Mouse (Mus musculus): ENCODE data around the gene Wars2. TPM values are rescaled to one million over a fixed set of nuclear protein-coding genes. Genes with fewer than 3 reads are reported as not detected.

The Wars2 gene
- polyA plus RNA-seq, 1 experiment from 2014 or later, result 2.9 TPM

DNA sequence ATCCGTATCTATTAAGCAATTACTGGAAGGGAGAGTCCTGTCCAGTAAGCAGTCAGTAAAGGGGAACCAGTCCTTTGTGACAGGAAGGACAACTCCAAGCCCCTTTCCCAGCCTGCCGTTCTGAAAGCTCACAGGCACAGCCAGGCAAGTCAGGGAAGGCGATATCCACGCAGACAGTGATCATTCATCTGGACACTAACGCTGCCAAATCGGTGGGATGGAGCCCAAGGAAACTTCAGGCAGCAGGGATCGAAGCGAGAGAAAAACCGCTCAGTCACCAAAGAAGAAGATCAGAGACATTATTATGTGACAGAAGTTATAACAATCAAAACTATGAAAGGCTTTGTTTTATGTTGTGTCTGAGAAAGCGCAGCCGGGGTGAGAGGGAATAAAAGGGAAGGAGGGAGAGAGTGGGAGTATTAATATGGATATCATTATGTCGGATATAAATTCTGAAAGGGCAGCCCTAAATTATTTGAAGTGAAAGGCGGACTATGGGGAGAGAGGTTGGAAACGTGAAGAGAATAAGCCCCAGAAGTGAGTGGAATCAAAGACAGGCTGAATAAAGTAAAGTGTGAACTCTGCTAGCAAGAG lies 70.3 kb downstream of the Wars2 start:
- 63% methylated on average over 14 of the region's 14 CpGs for WGBS
- no peak overlapping the region for H3K9ac ChIP-seq (ENCODE audit: low read depth, low read length)

DNA sequence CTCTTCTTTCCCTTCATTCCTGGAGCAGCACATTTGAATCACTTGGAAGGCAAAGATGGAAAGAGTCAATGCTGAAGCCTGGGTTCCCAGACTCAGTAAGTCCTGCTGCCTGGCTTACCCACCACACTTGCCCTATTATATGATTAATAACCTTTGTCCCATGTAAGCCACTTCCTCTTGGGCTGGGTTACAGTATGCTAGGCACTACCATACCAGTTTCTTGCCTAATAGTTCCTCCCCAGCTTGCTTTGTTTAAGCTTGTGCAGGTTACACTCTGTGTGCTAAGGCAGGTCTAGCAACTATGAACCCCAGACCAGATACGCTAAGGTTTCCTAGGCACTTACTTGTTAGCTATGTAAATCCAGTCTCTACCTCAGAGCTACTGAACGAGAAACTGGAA lies 86.9 kb downstream of the Wars2 start:
- Histone ChIP-seq H3K36me3 (ENCODE audit: control insufficient read depth, insufficient read depth) (no peaks in the 10 kb centered on the region), H3K9ac (ENCODE audit: low read depth, low read length) (no peak overlapping the region), H3K27me3 (replicated peaks; ENCODE audit: control insufficient read depth, insufficient read depth, low read length) (no peaks in the 10 kb centered on the region), H3K4me3 (ENCODE audit: low read depth, low read length) (no peak overlapping the region), H3K27ac (ENCODE audit: low read depth, low read length) (no peak overlapping the region), H3K9me3 (ENCODE audit: control insufficient read depth) (no peaks in the 10 kb centered on the region), H3K4me2 (replicated peaks; ENCODE audit: low read depth) (no peak overlapping the region), H3K4me1 (replicated peaks; ENCODE audit: control insufficient read depth, insufficient read depth, low read length) (no peaks in the 10 kb centered on the region)
- no peak for TF ChIP-seq CTCF (IDR thresholded peaks at IDR 0.05; ENCODE audit: low read depth)
- ATAC-seq, result peak; percentile 74
- 60% methylated on average over 2 of the region's 2 CpGs for WGBS

More for the DNA sequence above, 70.3 kb downstream of the Wars2 start:
- no peaks in the 10 kb centered on the region for H3K27me3 ChIP-seq (replicated peaks; ENCODE audit: control insufficient read depth, insufficient read depth, low read length)
- no peak overlapping the region for H3K27ac ChIP-seq (ENCODE audit: low read depth, low read length)
- no peaks in the 10 kb centered on the region for H3K9me3 ChIP-seq (ENCODE audit: control insufficient read depth)
- no peak overlapping the region for H3K4me2 ChIP-seq (replicated peaks; ENCODE audit: low read depth)
- peaks cover 6% of the 10 kb centered on the region for H3K36me3 ChIP-seq (ENCODE audit: control insufficient read depth, insufficient read depth)
- no peak for ATAC-seq
- H3K4me3 ChIP-seq (ENCODE audit: low read depth, low read length), result no peak overlapping the region
- no peaks in the 10 kb centered on the region for H3K4me1 ChIP-seq (replicated peaks; ENCODE audit: control insufficient read depth, insufficient read depth, low read length)
- TF ChIP-seq CTCF (IDR thresholded peaks at IDR 0.05; ENCODE audit: low read depth), result no peak

DNA sequence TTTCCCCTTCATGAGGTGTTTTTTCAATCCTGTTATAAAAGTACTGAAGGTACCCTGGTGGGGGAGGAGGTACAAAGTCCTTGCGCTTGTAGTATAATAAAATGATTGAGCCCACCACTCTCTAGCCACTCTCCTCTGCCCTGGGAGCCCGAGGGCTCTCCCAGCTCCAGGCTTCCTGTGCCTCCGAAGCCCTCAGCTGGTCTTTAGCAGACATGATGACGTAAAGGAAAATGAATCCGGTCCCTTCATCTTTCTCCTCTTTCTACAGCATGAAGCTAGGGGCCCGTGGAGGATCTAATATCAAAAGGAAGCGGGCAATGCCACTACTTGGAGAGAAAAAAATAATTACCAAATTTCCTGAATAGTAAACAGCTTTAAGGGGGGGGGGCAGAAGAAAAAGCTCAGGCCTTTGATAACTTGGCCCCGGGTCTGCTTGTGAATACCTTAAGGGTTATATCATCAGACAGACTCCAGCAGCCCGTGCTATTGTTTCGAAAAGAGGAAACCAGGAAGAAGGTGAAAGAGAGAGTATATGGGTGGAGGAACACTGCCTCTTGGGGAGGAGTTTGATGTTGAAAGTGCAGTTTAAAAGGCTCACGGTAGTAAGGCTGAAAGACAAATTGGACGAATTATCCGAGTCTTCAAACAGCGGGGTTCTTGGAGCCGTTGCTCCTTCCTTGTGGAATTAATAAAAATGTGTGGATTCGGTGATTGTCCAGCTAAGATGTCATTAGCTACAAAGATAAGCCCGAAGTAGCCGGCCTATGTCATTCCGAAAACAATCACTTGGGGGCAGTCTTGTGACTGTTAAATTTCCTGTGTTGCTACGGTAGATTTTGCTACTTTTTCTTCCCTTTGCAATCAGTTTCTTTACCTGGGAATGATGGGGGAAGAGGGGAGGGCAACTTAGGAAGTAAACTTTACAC lies 92.8 kb downstream of the Wars2 start:
- peaks cover 50% of the 10 kb centered on the region for H3K27me3 ChIP-seq (replicated peaks; ENCODE audit: control insufficient read depth, insufficient read depth, low read length)
- 10% methylated on average over 20 of the region's 20 CpGs for WGBS
- peak overlapping the region; percentile 23 for H3K4me3 ChIP-seq (ENCODE audit: low read depth, low read length)
- H3K4me1 ChIP-seq (replicated peaks; ENCODE audit: control insufficient read depth, insufficient read depth, low read length), result no peaks in the 10 kb centered on the region
- no peak for ATAC-seq
- H3K4me2 ChIP-seq (replicated peaks; ENCODE audit: low read depth), result peak overlapping the region; percentile 54
- no peak overlapping the region for H3K27ac ChIP-seq (ENCODE audit: low read depth, low read length)
- TF ChIP-seq CTCF (IDR thresholded peaks at IDR 0.05; ENCODE audit: low read depth), result peak; percentile 70
- no peaks in the 10 kb centered on the region for H3K36me3 ChIP-seq (ENCODE audit: control insufficient read depth, insufficient read depth)
- no peaks in the 10 kb centered on the region for H3K9me3 ChIP-seq (ENCODE audit: control insufficient read depth)
- H3K9ac ChIP-seq (ENCODE audit: low read depth, low read length), result no peak overlapping the region

DNA sequence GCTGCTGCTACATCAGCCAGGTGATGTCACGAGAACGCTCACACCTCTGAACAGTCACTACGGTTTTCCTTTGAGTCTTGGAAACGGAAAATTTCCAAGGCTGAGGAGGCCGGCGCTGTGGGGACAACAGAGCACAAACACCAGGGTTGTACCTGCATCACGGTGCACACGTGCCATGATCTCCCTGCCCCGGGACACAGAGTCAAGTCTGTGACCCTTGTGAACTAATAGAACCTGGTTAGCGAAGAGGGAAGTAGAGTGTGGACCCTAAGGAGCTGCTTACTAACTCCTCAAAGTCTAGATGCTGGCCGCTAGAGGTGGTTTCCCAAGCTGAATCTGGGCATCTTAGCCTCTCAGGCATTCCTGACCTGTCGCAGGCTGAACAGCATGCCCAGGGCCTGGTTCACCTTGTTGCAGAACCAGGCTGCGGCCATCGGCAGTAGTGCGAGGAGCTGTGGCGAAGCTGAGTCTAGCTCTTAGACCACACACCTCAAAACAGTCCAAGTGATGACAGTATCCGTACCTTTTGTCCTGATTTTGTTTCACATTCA lies 93.5 kb downstream of the Wars2 start:
- H3K4me2 ChIP-seq (replicated peaks; ENCODE audit: low read depth), result peak overlapping the region; percentile 54
- peaks cover 58% of the 10 kb centered on the region for H3K27me3 ChIP-seq (replicated peaks; ENCODE audit: control insufficient read depth, insufficient read depth, low read length)
- peak overlapping the region; percentile 23 for H3K4me3 ChIP-seq (ENCODE audit: low read depth, low read length)
- ATAC-seq, result no peak
- WGBS, result 10% methylated on average over 17 of the region's 17 CpGs
- H3K9ac ChIP-seq (ENCODE audit: low read depth, low read length), result no peak overlapping the region
- no peak for TF ChIP-seq CTCF (IDR thresholded peaks at IDR 0.05; ENCODE audit: low read depth)
- no peaks in the 10 kb centered on the region for H3K36me3 ChIP-seq (ENCODE audit: control insufficient read depth, insufficient read depth)
- H3K9me3 ChIP-seq (ENCODE audit: control insufficient read depth), result no peaks in the 10 kb centered on the region
- H3K4me1 ChIP-seq (replicated peaks; ENCODE audit: control insufficient read depth, insufficient read depth, low read length), result no peaks in the 10 kb centered on the region
- no peak overlapping the region for H3K27ac ChIP-seq (ENCODE audit: low read depth, low read length)

DNA sequence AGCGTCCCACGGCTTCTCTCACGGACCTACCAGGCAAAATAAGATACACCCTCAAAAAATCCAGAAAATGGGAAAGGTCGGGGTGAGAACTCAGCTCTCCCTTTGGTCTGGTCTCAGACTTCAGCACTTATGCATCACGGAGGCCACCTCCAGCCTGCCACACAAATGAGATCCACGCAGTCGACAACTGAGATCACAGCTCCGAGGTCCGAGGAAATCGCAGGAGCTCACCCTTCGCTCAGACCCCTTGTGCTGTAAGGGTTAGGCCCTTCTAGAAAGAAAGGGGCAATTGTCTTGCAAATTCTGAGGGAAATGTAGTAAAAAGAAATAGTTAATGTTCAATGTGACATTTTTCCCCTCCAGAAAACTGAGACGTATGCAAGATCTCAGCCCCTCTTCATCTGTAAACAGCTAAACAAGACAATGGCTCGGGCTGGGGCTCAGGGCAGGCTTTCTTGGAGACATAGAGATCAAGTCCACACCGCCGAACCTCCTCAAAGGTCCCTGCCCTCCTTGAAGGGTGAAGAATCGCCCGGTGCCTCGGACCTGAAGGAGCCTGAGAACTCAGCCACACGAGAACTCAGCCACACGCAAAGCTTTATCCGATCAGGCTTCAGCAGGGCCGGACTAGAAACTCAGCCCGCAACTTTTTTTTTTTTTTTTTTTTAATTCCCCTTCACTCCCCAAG lies 94.4 kb downstream of the Wars2 start:
- ATAC-seq, result no peak
- H3K9me3 ChIP-seq (ENCODE audit: control insufficient read depth), result no peaks in the 10 kb centered on the region
- no peaks in the 10 kb centered on the region for H3K4me1 ChIP-seq (replicated peaks; ENCODE audit: control insufficient read depth, insufficient read depth, low read length)
- WGBS, result 4% methylated on average over 23 of the region's 23 CpGs
- no peak for TF ChIP-seq CTCF (IDR thresholded peaks at IDR 0.05; ENCODE audit: low read depth)
- no peak overlapping the region for H3K4me3 ChIP-seq (ENCODE audit: low read depth, low read length)
- no peaks in the 10 kb centered on the region for H3K36me3 ChIP-seq (ENCODE audit: control insufficient read depth, insufficient read depth)
- peaks cover 66% of the 10 kb centered on the region for H3K27me3 ChIP-seq (replicated peaks; ENCODE audit: control insufficient read depth, insufficient read depth, low read length)
- H3K27ac ChIP-seq (ENCODE audit: low read depth, low read length), result no peak overlapping the region
- no peak overlapping the region for H3K9ac ChIP-seq (ENCODE audit: low read depth, low read length)
- no peak overlapping the region for H3K4me2 ChIP-seq (replicated peaks; ENCODE audit: low read depth)

All from intestine, postnatal 0 days (tissue).